Mouse (Mus musculus) thymus, postnatal 10 days (tissue): ENCODE results near the gene Shc2.

Experiments
- DNase-seq, 2 experiments: peaks; one replicate each; pipeline ENCODE4 v3.0.0; 2021; ENCODE audit warnings: low spot score in 2 of 2

Gene Shc2

DNA sequence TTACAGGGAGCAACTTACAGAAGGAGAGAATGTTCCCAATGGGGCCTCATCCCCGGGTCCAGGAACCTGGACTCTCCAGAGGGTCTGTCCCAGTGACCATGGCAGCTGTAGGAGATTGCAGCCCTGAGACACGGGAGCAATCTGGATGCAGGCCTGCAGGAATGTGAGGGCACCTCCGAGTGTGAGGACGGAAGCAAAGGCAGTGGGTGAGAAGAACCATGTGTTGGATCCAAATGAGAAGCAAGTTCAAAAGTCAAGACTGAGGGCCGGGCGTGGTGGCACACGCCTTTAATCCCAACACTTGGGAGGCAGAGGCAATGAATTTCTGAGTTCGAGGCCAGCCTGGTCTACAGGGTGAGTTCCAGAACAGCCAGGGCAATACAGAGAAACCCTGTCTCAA lies 56.2 kb downstream of the Shc2 start:
- DNase-seq, result no peak

DNA sequence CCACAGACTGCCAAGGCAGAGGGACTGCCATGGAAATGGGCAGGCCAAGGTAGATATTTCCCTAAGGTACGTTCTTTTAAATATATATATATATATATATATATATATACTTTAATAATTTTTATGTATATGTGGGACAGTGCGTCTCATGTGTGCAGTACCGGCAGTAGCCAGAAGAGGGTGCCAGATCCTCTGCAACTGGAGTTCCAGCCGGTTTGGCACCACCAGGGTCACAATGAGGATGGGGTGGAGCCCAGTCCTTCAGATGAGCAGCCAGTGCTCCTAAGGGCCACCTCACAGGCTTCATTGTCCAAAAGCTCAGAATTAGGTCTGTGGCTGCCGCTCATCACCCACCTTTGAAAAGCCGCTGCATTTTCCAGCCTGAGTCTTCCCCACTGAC lies 56.9 kb downstream of the Shc2 start:
- DNase-seq, result peak in 1 of 2 experiments; percentile 50

DNA sequence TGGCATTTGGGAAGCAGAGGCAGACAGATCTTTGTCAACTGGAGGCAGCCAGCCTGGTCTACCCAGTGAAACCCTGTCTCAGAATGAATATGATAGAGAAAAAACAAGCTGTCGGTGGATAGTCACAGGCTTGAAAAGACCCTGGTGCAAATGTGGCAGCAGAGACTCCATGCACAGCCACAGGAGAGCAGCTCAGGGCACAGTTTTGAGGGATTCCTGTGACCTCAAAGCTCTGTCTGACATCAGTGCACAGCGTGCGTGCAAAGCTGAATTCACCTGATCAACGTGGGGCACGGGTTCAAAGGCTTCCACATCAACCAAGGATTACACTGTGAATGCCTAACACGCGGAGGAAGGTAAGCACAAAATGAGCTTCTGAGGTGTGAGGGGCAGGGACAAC lies 57.4 kb downstream of the Shc2 start:
- no peak for DNase-seq

DNA sequence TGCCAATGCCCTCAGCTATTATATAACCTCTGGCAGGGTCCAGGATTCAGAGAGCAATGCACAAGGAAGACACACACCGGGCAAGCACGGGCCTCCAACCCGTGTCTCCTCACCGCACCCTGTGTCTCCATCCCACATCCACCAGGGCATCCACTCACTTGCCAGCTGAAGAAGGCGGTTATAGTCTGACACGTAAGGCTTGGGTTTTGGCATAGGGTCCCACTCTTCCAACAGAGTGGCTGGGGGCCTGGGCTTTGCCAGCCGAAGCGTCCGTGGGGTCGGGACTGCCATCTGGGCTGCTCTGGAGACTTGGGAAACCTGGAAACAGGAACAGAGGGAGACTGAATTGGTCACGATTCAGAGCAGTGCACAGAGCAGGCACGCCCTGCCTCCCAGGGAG lies 57.9 kb downstream of the Shc2 start:
- no peak for DNase-seq

DNA sequence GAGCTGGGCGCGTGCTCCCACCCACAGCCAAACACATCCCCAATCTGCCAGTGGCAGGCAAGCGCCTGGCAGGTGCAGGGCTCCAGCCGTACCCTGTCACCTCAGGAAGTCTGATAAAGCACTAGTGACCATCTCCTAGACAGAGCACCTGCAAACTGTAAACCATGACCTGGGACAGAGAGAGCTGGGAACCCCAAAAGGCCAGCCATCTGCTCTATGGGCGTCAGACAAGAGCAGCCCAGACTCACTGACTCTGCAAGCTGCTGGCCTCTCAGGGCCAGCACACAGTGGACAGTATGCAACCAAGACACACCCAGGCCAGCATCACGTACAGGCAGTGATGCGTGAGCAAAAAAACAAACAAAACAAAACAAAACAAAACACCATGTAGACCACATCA lies 58.8 kb downstream of the Shc2 start:
- no peak for DNase-seq

DNA sequence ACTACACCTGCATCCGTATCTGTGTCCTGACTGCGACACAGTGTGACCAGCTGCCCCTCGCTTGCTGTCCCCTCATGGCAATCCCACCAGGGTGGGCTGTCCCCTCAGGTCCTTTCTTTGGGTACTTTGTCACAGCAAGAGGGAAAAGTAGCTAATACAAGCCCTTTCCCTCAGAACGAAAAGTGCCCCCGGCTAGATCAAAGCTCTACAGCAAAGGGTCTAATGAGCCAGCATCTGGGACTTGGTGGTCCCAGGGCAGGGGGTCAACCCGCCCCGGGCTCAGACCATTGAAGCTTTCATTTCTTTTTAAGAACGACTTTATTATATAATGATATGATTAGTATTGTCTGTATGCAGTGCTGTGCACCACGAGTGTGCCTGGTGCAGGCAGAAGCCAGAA lies 59.4 kb downstream of the Shc2 start:
- no peak for DNase-seq

DNA sequence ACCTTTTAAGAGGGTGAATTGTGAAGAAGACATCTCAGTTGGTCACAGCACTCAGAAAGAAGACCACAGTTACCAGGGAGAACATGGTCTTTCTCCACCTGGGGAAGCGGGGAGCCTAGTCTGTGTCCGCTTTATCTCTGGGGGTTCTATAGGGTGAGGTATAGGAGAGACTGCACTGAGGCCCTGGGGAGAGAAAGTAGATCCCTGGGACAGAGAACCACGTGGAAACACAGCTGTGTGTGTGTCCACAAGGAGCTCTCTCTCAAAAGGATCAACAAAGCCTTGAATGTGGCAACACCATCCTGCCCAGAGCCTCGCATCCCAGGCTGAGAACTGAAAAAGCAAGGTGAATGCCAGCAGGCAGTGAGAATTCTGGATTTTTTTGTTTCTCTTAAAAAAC lies 60.3 kb downstream of the Shc2 start:
- no peak for DNase-seq

DNA sequence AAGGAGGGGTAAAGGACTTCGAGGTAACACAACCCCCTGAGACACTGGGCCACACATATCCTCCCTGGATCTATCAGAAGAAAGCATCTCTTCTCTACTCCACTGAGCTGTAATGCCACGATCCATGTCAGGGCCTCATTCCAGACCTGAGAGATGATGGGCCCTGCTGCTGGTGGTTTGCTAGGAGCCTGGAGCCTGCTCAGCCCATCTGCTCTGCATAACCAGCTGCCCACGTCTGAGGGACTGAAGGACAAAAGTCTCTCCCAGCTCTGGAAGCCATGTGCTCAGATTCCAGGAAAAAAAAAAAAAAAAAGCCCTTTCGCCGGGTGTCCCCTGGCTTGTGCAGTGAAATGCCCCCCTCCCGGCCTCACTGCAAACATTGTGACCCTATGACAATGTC lies 62.0 kb downstream of the Shc2 start:
- DNase-seq, result no peak

DNA sequence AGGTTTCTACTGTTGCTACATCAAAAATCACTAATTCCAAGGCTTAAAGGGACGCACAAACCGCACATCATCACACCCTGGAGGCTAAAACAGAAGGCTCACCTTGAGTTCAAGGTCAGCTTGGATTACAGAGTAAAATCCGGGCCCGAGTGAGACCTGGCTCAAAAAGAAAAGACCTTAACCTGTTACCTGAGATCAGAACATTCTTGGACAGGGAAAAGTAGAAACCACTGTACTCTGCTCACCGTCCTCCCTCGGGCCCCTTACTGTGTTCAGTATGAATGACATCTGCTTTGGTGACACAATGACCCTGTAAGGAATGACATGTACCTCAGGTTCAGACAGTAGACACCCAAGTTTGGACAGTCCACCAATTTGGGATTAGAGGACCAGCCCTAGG lies 62.9 kb downstream of the Shc2 start:
- no peak for DNase-seq

DNA sequence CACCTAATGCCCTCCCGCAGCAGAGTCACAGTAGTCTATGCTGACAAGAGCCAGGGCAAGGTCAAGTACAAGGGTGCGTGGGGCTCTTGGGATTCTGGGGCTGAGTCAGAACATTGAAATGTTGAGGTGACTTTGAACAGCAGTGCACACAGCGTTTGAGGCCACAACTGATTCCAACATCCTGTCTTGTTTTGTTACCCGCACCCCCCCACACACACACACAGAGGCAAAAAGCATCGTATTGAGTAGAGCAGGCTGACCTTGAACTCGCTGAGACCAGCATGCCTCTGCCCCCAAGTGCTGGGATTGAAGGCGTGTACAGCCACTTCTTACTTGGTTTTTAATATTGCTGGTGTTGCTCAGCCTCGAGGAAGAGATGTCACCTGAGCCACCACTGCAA lies 63.4 kb downstream of the Shc2 start:
- DNase-seq, result no peak

DNA sequence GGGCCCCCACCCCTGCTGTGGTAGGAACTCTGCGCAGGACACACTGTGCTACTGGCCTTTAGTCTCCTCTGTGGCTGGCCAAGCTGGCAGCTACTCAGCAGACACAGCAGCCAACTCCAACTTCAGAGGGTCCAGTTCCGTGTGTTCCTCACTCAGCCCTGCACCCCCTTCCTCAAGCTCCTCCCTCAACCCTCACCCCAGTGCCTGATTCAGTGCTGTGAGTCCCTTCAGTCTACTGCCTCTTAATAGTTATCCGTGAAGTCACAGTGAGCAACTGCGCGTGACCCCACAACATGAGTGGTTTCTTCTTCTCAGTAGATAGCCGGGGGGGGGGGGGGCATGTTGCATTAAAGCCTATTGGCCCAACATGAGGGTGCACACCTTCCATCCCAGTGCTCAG lies 64.1 kb downstream of the Shc2 start:
- DNase-seq, result no peak

DNA sequence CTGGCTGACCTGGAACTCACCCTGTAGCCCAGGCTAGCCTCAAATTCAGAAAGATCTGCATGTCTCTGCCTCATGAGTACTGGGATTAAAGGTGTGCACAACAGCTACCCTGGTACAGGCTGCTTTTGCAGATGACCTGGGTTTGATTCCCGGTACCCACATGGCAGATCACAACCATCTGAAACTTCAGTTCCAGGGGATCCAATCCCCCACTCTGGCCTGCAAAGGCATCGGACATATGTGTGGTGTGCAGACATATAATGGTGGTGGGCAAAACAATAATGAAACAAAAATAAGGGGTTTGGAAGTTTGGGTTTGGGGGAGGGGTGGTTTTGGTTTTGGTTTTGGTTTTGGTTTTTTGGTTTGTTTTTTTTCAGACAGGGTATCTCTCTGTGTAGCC lies 66.4 kb downstream of the Shc2 start:
- no peak for DNase-seq

DNA sequence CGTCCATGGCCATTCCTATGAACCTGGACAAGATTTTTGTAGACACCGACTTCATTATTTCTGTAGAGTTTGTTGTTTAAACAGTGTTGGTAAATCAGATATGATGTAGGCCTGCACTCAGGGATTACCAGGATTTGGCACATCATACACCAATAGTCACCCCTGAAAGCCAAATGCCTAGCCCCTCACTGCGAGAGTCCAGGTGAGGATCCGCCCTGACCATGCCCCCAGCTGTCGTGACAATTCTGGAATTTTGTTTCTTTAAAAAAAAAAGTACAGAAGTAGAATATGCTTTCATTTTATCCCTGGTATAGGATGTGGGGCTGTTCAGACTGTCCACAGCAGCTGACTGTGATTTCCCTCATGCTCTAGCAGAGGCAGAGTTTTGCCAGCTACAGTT lies 67.8 kb downstream of the Shc2 start:
- DNase-seq, result no peak
